Mouse (Mus musculus) left cerebral cortex, adult 9 months (tissue): ENCODE measurements around the gene Nxt1.
A peak's percentile ranks its signal among the peaks of the same experiment; 100 is the strongest.

Source experiments
- DNase-seq, 2 experiments: peaks; one replicate each; pipeline ENCODE4 v3.0.0; 2022; ENCODE audit warnings: low spot score in 2 of 2

Gene Nxt1

DNA sequence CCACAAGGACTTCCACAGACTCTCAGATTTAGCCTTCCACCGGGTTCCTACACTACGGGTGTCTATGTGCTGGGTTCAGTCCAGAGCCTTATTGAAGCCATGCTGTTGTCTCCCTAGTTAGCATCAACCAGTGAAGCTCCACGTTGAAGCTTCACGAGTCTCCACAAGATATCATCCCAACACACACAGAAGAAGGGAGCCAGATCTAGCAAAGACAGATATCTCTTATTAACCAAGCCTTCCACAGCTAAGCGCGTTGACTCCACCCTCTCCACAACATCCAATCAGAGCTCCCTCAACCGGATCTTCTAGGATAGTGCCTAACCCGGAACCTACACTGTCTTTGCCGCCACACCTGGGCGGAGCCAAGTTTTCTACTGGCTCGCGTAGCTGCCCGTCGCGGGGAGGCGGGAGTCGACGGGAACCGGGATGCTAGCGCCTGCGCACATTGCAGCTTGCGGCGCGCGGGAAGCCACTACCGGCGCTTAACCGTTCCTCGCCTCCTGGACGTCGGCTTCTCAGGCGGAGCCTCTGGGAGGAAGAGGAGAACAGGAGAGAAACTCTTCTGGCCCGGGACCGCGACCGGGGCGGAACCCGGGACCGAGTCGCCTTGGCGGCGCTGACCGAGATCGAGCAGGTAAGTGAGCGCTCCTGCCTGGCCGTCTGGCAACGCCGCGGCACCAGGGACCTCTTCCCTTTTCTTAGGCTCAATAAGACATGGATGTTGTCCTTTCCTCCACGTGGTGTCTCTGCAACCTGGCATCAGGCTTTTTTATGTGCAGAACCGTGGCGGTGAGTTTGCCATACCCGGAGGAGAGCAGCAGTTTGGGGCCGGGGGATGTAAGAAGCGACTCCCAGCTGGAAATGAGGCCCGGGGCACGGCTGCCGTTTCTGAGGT is at the start of gene Nxt1:
TSS of gene Nxt1 (plus strand) at position 403 of the 898 bp plus-strand sequence.
- DNase-seq, result peak; percentile 95 to 99

- DNase-seq, result no peak
These were observed 49.3 kb upstream of the Nxt1 start for GRCm38 (mm10) chr2:148623067-148623466.

DNA sequence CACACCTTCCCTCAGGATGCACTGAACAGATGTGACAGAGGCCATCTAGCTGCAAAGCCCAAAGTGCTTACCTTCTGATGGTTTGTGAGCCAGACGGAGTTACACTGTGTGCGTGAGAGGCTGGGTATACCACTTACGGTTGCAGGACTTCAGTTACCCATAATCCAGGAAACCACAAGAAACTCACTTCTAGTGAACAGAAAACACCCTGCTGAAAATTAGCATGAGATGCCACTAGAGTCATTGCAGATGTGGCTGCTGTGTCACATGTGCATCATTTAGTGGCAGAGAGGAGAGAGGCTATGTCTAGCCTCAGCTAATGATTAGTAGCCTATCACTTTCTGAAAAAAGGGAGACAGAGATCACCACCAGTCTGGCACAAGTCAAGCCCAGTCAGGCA is 47.9 kb upstream of the Nxt1 start:
- DNase-seq, result no peak

DNA sequence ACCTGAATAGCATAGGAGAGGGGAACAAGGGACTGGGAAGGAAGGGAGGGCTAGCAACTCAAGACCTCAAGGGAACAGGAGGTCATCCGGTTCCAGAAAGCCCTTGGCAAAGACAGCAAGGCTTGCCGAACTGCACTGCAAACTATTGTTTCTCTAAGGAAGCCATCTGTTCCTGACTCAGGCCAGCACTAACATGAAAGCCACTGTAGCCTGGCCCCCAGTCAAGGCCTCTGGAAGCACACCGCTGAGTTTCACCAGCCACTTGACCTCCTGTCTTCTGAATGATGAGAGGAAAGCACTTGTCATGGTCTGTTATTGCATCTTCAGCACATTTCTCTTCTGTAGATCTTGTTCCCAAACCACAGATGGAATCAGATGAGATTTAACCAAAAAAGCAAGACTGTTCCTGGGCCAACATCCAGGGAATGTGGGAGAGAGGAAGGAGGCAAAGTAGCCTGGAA is 45.4 kb upstream of the Nxt1 start:
- peak in 1 of 2 experiments; percentile 29 for DNase-seq

- no peak for DNase-seq
These were observed 41.4 kb upstream of the Nxt1 start for GRCm38 (mm10) chr2:148631011-148631410.

GRCm38 (mm10) chr2:148631602-148632001 is 40.8 kb upstream of the Nxt1 start:
- DNase-seq, result no peak

DNA sequence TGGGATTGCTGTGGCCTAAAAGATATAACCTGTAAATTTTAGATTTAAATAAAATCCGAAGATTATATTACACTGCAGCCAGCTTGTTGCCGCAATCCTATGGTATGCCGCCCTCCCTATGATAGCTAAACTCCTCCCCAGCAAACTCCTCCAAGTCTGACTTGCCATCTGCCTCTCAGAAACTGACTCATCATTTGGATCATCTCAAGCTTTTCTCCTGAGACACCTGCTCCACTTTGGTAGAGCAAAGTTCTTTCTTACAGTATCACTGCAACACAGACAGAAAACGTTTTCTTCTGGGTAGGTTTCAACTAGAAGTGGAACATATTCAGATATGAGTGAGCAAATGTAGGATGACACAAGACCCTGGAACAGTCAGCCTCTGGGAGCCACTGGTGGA is 37.9 kb upstream of the Nxt1 start:
- peak; percentile 42 to 69 for DNase-seq

- DNase-seq, result no peak
These were observed 29.6 kb upstream of the Nxt1 start for GRCm38 (mm10) chr2:148642610-148643370.

DNA sequence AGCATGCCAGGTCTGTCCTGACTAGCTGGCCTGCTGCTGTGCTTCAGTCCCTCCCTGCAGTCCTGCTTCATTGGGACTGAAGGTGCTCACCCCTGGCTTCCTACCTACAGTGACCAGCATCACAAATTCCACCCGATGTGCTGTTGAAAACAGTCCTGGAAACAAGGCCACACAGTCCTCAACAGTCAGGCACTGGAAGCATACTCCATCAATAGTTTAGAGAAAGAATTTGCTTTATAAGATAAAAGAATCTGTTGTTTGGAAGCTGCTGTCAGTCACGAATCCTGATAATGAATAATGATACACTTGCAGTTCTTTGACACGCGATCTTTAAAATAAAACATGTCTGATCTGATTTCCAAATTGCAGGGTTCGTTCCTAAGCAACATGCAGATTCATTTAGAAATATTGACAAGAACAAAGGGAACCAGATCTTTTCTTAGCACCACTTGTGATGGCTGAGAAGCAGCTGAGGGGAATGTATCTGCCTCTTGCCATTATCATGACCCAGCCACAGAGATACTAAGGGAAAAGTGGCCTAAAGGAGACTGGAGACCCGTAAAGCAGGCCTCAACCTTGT is 27.9 kb upstream of the Nxt1 start:
- DNase-seq, result peak in 1 of 2 experiments; percentile 14

- DNase-seq, result no peak
These were observed 21.6 kb upstream of the Nxt1 start for GRCm38 (mm10) chr2:148650587-148651357.

- peak in 1 of 2 experiments; percentile 84 for DNase-seq
These were observed 17.4 kb upstream of the Nxt1 start for GRCm38 (mm10) chr2:148654961-148655360.

GRCm38 (mm10) chr2:148663458-148663857 is 8.9 kb upstream of the Nxt1 start:
- no peak for DNase-seq

DNA sequence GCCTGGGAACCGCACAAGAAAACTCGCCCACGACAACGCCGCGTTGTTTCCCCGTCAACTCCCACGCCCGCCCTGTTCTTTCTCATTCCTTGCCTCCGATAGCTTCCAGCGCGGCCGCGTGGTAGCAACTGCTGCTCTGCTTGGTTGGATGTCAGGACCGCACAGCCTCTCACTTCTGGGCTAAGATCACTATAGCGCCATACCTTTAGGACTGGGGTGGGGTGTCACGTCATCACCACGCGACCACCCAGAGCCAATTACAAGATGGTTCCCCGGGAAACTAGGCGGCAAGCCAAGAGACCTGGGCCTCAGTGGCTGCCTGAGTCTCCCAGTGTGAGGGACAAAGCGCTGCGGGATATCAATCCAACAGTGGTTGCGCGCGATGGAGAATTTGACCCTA is 5.4 kb downstream of the Nxt1 start:
- DNase-seq, result peak in 1 of 2 experiments; percentile 85

GRCm38 (mm10) chr2:148679346-148679745 is 6.9 kb downstream of the Nxt1 start:
- DNase-seq, result peak; percentile 52 to 67

DNA sequence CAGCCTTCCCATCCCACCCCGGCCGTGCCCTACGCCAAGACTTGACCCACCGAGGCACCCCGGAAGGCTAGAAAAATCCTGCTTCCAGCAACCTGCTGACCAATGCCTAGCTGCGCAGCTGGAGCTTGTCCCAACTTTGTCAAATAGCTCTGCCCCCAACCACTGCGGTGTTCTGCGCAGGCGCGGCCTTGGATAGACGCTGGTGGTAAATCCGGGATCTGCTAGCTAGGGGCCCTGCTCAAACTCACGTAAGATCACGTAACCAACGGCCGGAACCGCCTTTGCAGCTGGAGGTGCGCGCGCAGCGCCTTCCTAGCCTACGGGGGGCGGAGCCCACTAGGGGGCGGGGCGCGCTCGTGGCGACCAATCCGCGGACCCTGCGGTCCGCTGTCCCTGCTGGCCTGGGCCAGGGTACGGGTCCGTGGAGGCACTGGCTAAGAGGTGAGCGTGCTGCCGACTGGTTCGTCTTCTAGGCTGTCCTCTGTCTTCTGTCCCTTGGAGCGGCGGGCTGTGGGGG is 8.4 kb downstream of the Nxt1 start, which contains the start of gene Gzf1:
TSS of gene Gzf1 (plus strand) at position 249 of the 517 bp plus-strand sequence.
- peak; percentile 98 to 99 for DNase-seq

GRCm38 (mm10) chr2:148681461-148681891 is 9.1 kb downstream of the Nxt1 start:
- DNase-seq, result peak in 1 of 2 experiments; percentile 42

GRCm38 (mm10) chr2:148683031-148683430 is 10.6 kb downstream of the Nxt1 start:
- DNase-seq, result no peak

DNA sequence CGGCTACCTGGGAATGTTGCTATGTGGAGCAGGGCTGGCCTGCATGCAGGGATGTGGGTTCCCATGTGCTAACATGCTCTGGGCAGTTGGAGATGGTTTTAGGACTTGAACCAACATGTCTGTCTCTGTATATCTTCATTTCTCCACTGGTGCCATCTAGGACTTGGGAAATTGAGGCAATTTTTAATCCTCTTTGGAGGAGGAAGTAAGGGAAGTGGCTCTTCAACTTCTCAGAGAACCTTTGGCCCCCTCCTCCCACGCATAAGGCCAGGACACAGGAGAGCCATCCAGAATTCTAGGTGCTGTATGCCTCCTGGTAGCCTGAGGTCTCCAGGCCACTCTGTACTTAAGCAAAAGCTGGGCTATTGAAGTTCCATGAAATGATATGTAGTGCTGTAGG is 12.6 kb downstream of the Nxt1 start:
- DNase-seq, result no peak

- no peak for DNase-seq
These were observed 13.3 kb downstream of the Nxt1 start for GRCm38 (mm10) chr2:148685709-148686108.

DNA sequence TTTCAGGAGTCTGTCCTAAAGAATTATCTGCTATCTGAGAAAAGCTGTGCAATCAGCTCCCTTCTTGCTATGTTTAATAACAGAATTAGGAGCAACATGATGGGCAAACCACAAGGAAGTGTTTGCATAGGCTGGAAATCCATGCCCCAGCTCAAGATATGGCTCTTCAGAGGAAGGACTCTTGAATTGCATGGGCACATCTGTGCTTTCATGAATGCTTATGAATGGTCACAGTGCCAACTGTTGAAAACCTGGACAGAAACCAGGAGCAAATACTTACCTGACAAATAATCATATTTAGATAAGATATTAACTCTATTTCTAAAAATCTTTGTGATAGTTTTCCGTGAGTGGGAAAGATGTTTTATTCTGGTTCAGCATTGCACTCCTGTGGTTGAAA is 14.5 kb downstream of the Nxt1 start:
- DNase-seq, result no peak

DNA sequence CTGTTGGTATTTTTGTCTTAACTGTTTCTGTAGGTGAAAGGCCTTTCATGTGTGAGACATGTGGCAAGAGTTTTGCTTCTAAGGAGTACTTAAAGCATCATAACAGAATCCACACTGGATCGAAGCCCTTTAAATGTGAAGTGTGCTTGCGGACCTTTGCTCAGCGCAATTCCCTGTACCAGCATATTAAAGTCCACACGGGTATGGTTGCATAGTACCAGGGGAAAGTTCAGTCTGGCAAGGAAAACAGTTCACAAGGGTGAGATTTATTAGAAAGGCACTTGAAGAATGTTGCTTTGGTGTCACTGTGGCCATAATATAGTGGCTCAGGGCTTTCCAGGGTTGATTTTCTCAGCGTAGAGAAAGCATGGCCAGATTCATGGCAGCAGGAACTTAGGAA is 15.6 kb downstream of the Nxt1 start:
- DNase-seq, result no peak
